Mouse (Mus musculus) heart, embryonic 16.5 days (tissue): Measurements from ENCODE around the gene Rint1. TPM values are rescaled to one million over a fixed set of nuclear protein-coding genes. Genes with fewer than 3 reads are reported as not detected.
A peak's percentile ranks its signal among the peaks of the same experiment; 100 is the strongest.

Source experiments
- ATAC-seq: fragments of 200-750 bp; cut with Nextera tagmentation; replicated peaks from 2 replicates; pipeline ENCODE4 v1.8.0; 2017; ENCODE audit warnings: moderate number of reproducible peaks; ENCODE audit not compliant: insufficient read depth, low FRiP score; ENCODE audit errors: extremely low read depth
- H3K27ac ChIP-seq: fragments of 300-500 bp; sonication (generic); 2 replicates; pipeline ENCODE4 v1.5.1; 2014; ENCODE audit warnings: mild to moderate bottlenecking, low read length, control low read depth, moderate library complexity
- H3K27me3 ChIP-seq: fragments of 300-500 bp; sonication (generic); 2 replicates; pipeline ENCODE4 v1.6.1; 2014; ENCODE audit warnings: low read length, mixed read lengths; ENCODE audit not compliant: control insufficient read depth, insufficient read depth
- H3K36me3 ChIP-seq: fragments of 300-500 bp; sonication (generic); 2 replicates; pipeline ENCODE4 v1.6.1; 2014; ENCODE audit not compliant: control insufficient read depth, insufficient read depth
- H3K4me1 ChIP-seq: fragments of 300-500 bp; sonication (generic); 2 replicates; pipeline ENCODE4 v1.6.1; 2014; ENCODE audit warnings: low read length, mixed read lengths; ENCODE audit not compliant: control insufficient read depth, insufficient read depth
- H3K4me2 ChIP-seq: fragments of 300-500 bp; sonication (generic); 2 replicates; pipeline ENCODE4 v1.6.1; 2014; ENCODE audit warnings: low read depth, mild to moderate bottlenecking, control low read depth, low read length
- H3K4me3 ChIP-seq: fragments of 300-500 bp; sonication (generic); 2 replicates; pipeline ENCODE4 v1.5.1; 2014; ENCODE audit warnings: mild to moderate bottlenecking, control low read depth, low read length
- H3K9ac ChIP-seq: fragments of 300-500 bp; sonication (generic); 2 replicates; pipeline ENCODE4 v1.6.1; 2014; ENCODE audit warnings: low read length, control low read depth
- H3K9me3 ChIP-seq: fragments of 300-500 bp; sonication (generic); replicated peaks from 2 replicates; pipeline ENCODE4 v1.6.1; 2016; ENCODE audit warnings: low read length; ENCODE audit not compliant: control insufficient read depth
- WGBS: fragments of 180-500 bp; shearing (Covaris S2); extraction: QIAGEN DNeasy Blood & Tissue Kit; methylation state at CpG from one replicate; pipeline ENCODE4 v1.1.7; 2014; 5-methylcytosine and 5-hydroxymethylcytosine counted together
- polyA plus RNA-seq: library from polyadenylated mRNA; unstranded; fragments of >200 nt; fragmentation: Nextera tagmentation; extraction: Ambion mirVana; gene quantifications from 2 replicates; pipeline ENCODE4 v1.2.1, GENCODE M21; 2015

The Rint1 gene
- polyA plus RNA-seq, 1 experiment from 2014 or later, result 27.3 TPM

GRCm38 (mm10) chr5:23774186-23774585 is 13.3 kb upstream of the Rint1 start:
- H3K4me1 ChIP-seq, result no peaks in the 10 kb centered on the region
- H3K27ac ChIP-seq, result no peak overlapping the region
- H3K4me2 ChIP-seq, result no peak overlapping the region
- H3K9ac ChIP-seq, result no peak overlapping the region
- peaks cover 13% of the 10 kb centered on the region for H3K36me3 ChIP-seq
- no peak overlapping the region for H3K4me3 ChIP-seq
- ATAC-seq, result no peak
- no peaks in the 10 kb centered on the region for H3K9me3 ChIP-seq
- whole genome bisulfite sequencing, result 74% methylated on average over 6 of the region's 6 CpGs
- no peaks in the 10 kb centered on the region for H3K27me3 ChIP-seq

- ATAC-seq, result no peak
- Histone ChIP-seq H3K4me3 (no peak overlapping the region), H3K9ac (no peak overlapping the region), H3K27me3 (no peaks in the 10 kb centered on the region), H3K36me3 (peaks cover 4% of the 10 kb centered on the region; the same call in 1 of the 2 replicates), H3K27ac (no peak overlapping the region), H3K4me1 (peaks cover 3% of the 10 kb centered on the region; the same call in 1 of the 2 replicates), H3K4me2 (no peak overlapping the region), H3K9me3 (no peaks in the 10 kb centered on the region)
- WGBS, result 89% methylated on average over 4 of the region's 4 CpGs
These were observed 7.0 kb upstream of the Rint1 start for GRCm38 (mm10) chr5:23780516-23780915.

GRCm38 (mm10) chr5:23781172-23781571 is 6.3 kb upstream of the Rint1 start:
- Histone ChIP-seq H3K4me2 (no peak overlapping the region), H3K4me3 (no peak overlapping the region), H3K9ac (no peak overlapping the region), H3K27ac (no peak overlapping the region), H3K4me1 (peaks cover 3% of the 10 kb centered on the region; the same call in 1 of the 2 replicates), H3K27me3 (no peaks in the 10 kb centered on the region), H3K9me3 (no peaks in the 10 kb centered on the region), H3K36me3 (peaks cover 2% of the 10 kb centered on the region; the same call in 1 of the 2 replicates)
- no peak for ATAC-seq
- 75% methylated on average over 4 of the region's 4 CpGs for WGBS

GRCm38 (mm10) chr5:23782051-23782810 is 5.3 kb upstream of the Rint1 start:
- Histone ChIP-seq H3K9me3 (no peaks in the 10 kb centered on the region), H3K4me2 (peak overlapping the region; percentile 74), H3K27me3 (no peaks in the 10 kb centered on the region), H3K36me3 (peaks cover 2% of the 10 kb centered on the region; the same call in 1 of the 2 replicates), H3K27ac (no peak overlapping the region), H3K4me3 (peak overlapping the region; percentile 87), H3K4me1 (peaks cover 3% of the 10 kb centered on the region; the same call in 1 of the 2 replicates), H3K9ac (peak overlapping the region; percentile 87)
- WGBS, result 41% methylated on average over 8 of the region's 8 CpGs
- no peak for ATAC-seq

- Histone ChIP-seq H3K27ac (peak within 1 kb of the TSS; percentile 65), H3K27me3 (no peaks in the 10 kb centered on the region), H3K4me1 (peaks cover 5% of the 10 kb centered on the region), H3K9me3 (no peaks in the 10 kb centered on the region), H3K36me3 (no peaks in the 10 kb centered on the region), H3K4me3 (peak within 1 kb of the TSS; percentile 87), H3K9ac (peak within 1 kb of the TSS; percentile 87), H3K4me2 (peak within 1 kb of the TSS; percentile 74)
- peak; percentile 85 for ATAC-seq
- under 1% methylated on average over 86 of the region's 86 CpGs for WGBS
These were observed 4.3 kb upstream of the Rint1 start, which contains the start of gene Pus7 for GRCm38 (mm10) chr5:23782931-23783877. Pus7 (minus strand) TSS chr5:23783711.

- Histone ChIP-seq H3K27me3 (no peaks in the 10 kb centered on the region), H3K36me3 (0 out of 2 replicates have a peak, but pooled peaks cover 2% of the 10 kb centered on the region), H3K27ac (no peak overlapping the region; the same call in 1 of the 2 replicates), H3K4me2 (peak overlapping the region; percentile 83), H3K9ac (peak overlapping the region; percentile 89), H3K4me1 (peaks cover 7% of the 10 kb centered on the region), H3K9me3 (no peaks in the 10 kb centered on the region), H3K4me3 (peak overlapping the region; percentile 78)
- no peak for ATAC-seq
- WGBS, result 35% methylated on average over 3 of the region's 3 CpGs
These were observed 899 bp downstream of the Rint1 start for GRCm38 (mm10) chr5:23788390-23788830.

- Histone ChIP-seq H3K9me3 (no peaks in the 10 kb centered on the region), H3K36me3 (0 out of 2 replicates have a peak, but pooled peaks cover 2% of the 10 kb centered on the region), H3K27ac (no peak overlapping the region), H3K4me1 (peaks cover 7% of the 10 kb centered on the region), H3K4me2 (no peak overlapping the region), H3K27me3 (no peaks in the 10 kb centered on the region), H3K4me3 (no peak overlapping the region), H3K9ac (no peak overlapping the region)
- ATAC-seq, result no peak
- WGBS, result 84% methylated on average over 4 of the region's 4 CpGs
These were observed 1.6 kb downstream of the Rint1 start for GRCm38 (mm10) chr5:23789078-23789612.

- ATAC-seq, result no peak
- H3K4me1 ChIP-seq, result peaks cover 7% of the 10 kb centered on the region
- H3K27ac ChIP-seq, result no peak overlapping the region
- H3K4me2 ChIP-seq, result no peak overlapping the region
- no peak overlapping the region for H3K4me3 ChIP-seq
- no peak overlapping the region for H3K9ac ChIP-seq
- no peaks in the 10 kb centered on the region for H3K27me3 ChIP-seq
- no peaks in the 10 kb centered on the region for H3K9me3 ChIP-seq
- peaks cover 2% of the 10 kb centered on the region; the same call in 1 of the 2 replicates for H3K36me3 ChIP-seq
- 91% methylated on average over 2 of the region's 2 CpGs for WGBS
These were observed 5.2 kb downstream of the Rint1 start for GRCm38 (mm10) chr5:23792726-23793125.
